Mouse (Mus musculus) embryonic facial prominence, embryonic 12.5 days (tissue): ENCODE measurements around the gene Kntc1. TPM values are rescaled to one million over a fixed set of nuclear protein-coding genes. Genes with fewer than 3 reads are reported as not detected.

Experiments
- ATAC-seq: fragments of 200-750 bp; cut with Nextera tagmentation; 2 replicates; pipeline ENCODE4 v1.8.0; 2017; ENCODE audit not compliant: insufficient number of reproducible peaks, insufficient read depth, low FRiP score, low TSS enrichment
- H3K27ac ChIP-seq: fragments of 300-500 bp; sonication (generic); 2 replicates; pipeline ENCODE4 v1.5.1; 2016; ENCODE audit warnings: mild to moderate bottlenecking
- H3K27me3 ChIP-seq: fragments of 300-500 bp; sonication (generic); 2 replicates; pipeline ENCODE4 v1.6.1; 2016; ENCODE audit warnings: mild to moderate bottlenecking, moderate library complexity
- H3K36me3 ChIP-seq: fragments of 300-500 bp; sonication (generic); 2 replicates; pipeline ENCODE4 v1.6.1; 2016; ENCODE audit warnings: mild to moderate bottlenecking
- H3K4me1 ChIP-seq: fragments of 300-500 bp; sonication (generic); 2 replicates; pipeline ENCODE4 v1.6.1; 2016
- H3K4me2 ChIP-seq: fragments of 300-500 bp; sonication (generic); replicated peaks from 2 replicates; pipeline ENCODE4 v1.6.1; 2016; ENCODE audit warnings: mild to moderate bottlenecking, moderate library complexity
- H3K4me3 ChIP-seq: fragments of 300-500 bp; sonication (generic); 2 replicates; pipeline ENCODE4 v1.5.1; 2016; ENCODE audit warnings: mild to moderate bottlenecking
- H3K9ac ChIP-seq: fragments of 300-500 bp; sonication (generic); 2 replicates; pipeline ENCODE4 v1.6.1; 2016; ENCODE audit warnings: mild to moderate bottlenecking, moderate library complexity
- H3K9me3 ChIP-seq: fragments of 300-500 bp; sonication (generic); 2 replicates; pipeline ENCODE4 v1.6.1; 2016; ENCODE audit warnings: mild to moderate bottlenecking, moderate library complexity
- WGBS: fragments of 180-500 bp; shearing (Covaris S2); methylation state at CpG from one replicate; pipeline ENCODE4 v1.1.7; 2016; 5-methylcytosine and 5-hydroxymethylcytosine counted together
- polyA plus RNA-seq: library from polyadenylated mRNA; unstranded; fragments of >200 nt; fragmentation: Nextera tagmentation; extraction: Ambion mirVana; gene quantifications from 2 replicates; pipeline ENCODE4 v1.2.1, GENCODE M21; 2016

Kntc1 gene
- polyA plus RNA-seq, 1 experiment from 2014 or later, result 40.9 TPM

GRCm38 (mm10) chr5:123816891-123817290 is 67.4 kb downstream of the Kntc1 start:
- no peak for ATAC-seq
- Histone ChIP-seq H3K9ac (no peak overlapping the region), H3K4me3 (no peak overlapping the region), H3K27me3 (no peaks in the 10 kb centered on the region), H3K27ac (no peak overlapping the region), H3K4me1 (no peaks in the 10 kb centered on the region), H3K4me2 (no peak overlapping the region), H3K36me3 (peaks cover 60% of the 10 kb centered on the region), H3K9me3 (no peaks in the 10 kb centered on the region)
- WGBS, result 93% methylated on average over 7 of the region's 7 CpGs

DNA sequence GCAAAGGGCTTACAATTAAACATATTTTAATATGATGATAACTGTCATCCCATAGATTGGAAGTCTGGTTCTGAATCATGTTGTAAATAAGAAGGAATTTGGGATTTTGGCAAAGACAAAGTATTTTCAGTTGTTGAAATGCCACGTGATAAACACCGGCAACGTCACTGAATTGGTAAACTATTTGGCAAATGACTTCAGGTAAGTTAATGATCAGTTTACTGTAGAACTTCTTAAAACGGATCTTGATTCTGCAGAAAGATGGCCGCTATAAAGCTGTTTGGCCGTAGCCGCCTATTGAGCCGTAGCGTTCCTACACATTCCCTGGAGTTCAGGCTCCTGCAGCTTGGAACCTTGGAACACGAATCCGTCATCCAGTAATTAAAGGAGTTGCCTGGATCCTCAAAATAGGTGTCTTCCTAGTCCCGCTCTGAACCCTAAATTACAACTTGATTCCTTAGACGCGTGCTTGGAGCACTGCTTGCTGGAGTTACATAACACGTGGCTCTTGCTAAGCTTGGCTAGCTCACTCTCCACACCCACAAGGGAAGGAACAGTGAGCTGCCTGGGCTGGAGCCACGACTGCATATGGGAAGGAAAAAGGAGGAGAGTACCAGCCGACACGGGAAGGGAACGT is 69.5 kb downstream of the Kntc1 start:
- H3K36me3 ChIP-seq, result peaks cover 47% of the 10 kb centered on the region
- no peaks in the 10 kb centered on the region for H3K4me1 ChIP-seq
- WGBS, result 92% methylated on average over 19 of the region's 19 CpGs
- no peak overlapping the region for H3K27ac ChIP-seq
- no peaks in the 10 kb centered on the region for H3K27me3 ChIP-seq
- no peak overlapping the region for H3K4me2 ChIP-seq
- H3K4me3 ChIP-seq, result no peak overlapping the region
- no peaks in the 10 kb centered on the region for H3K9me3 ChIP-seq
- ATAC-seq, result no peak
- H3K9ac ChIP-seq, result no peak overlapping the region

GRCm38 (mm10) chr5:123820501-123821263 is 71.2 kb downstream of the Kntc1 start:
- Histone ChIP-seq H3K9ac (no peak overlapping the region), H3K4me1 (no peaks in the 10 kb centered on the region), H3K9me3 (no peaks in the 10 kb centered on the region), H3K27me3 (no peaks in the 10 kb centered on the region), H3K36me3 (peaks cover 36% of the 10 kb centered on the region), H3K27ac (no peak overlapping the region), H3K4me2 (no peak overlapping the region), H3K4me3 (no peak overlapping the region)
- no peak for ATAC-seq
- WGBS, result 87% methylated on average over 8 of the region's 9 CpGs

- Histone ChIP-seq H3K27ac (no peak overlapping the region), H3K9me3 (no peaks in the 10 kb centered on the region), H3K4me2 (no peak overlapping the region), H3K4me3 (no peak overlapping the region), H3K4me1 (no peaks in the 10 kb centered on the region), H3K27me3 (no peaks in the 10 kb centered on the region), H3K9ac (no peak overlapping the region), H3K36me3 (peaks cover 34% of the 10 kb centered on the region)
- ATAC-seq, result no peak
- WGBS, result 89% methylated on average over 3 of the region's 3 CpGs
Observed at GRCm38 (mm10) chr5:123821264-123821571, 71.7 kb downstream of the Kntc1 start.

DNA sequence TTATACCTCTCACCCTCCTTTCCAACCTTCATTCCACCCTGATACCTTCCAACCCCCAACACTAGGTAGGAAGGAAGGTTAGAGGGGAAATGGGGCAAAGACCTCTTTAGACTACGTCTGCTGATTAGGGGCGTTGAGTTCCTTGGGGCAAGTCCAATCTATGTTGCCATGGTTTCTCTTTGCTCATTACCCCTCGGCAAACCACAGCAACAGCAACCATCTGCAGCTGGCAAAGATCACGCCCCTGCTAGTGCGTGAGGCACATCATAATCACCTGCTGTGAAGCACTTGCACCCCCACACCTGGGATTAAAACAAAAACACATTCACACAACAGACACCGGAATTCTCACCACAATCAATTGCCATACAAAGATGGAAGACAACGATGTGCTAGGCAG is 73.2 kb downstream of the Kntc1 start:
- Histone ChIP-seq H3K4me2 (no peak overlapping the region), H3K9ac (no peak overlapping the region), H3K27me3 (no peaks in the 10 kb centered on the region), H3K9me3 (no peaks in the 10 kb centered on the region), H3K36me3 (peaks cover 21% of the 10 kb centered on the region), H3K4me1 (no peaks in the 10 kb centered on the region), H3K27ac (no peak overlapping the region), H3K4me3 (no peak overlapping the region)
- WGBS, result 77% methylated on average over 7 of the region's 7 CpGs
- no peak for ATAC-seq

- Histone ChIP-seq H3K27me3 (no peaks in the 10 kb centered on the region), H3K9me3 (no peaks in the 10 kb centered on the region), H3K4me3 (no peak overlapping the region), H3K9ac (no peak overlapping the region), H3K4me2 (no peak overlapping the region), H3K27ac (peak overlapping the region; percentile 61; the same call in 1 of the 2 replicates), H3K36me3 (no peaks in the 10 kb centered on the region), H3K4me1 (peaks cover 5% of the 10 kb centered on the region; the same call in 1 of the 2 replicates)
- 42% methylated on average over 6 of the region's 6 CpGs for WGBS
- ATAC-seq, result 0 out of 2 replicates have a peak, but pooled peaks have one; percentile 50
Observed at GRCm38 (mm10) chr5:123827659-123828091, 78.2 kb downstream of the Kntc1 start.

DNA sequence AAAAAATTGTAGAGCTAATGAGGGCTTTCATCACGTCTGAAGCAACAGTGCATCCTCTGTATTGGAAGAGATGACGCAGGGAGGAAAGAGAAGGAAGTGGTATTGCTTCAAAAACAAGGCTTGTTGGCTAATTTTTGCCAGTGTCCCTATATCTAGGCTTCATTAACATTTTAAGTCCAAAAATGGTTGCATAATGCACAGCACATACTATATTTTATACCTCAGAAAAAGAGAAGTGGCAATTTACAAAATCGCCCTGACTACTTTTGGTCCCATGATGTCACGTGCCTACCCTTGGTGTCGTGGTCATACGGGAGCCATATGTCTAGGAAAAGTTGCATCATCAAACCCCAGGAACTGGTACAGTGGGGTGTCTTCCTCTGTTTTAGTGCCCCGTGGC is 82.8 kb downstream of the Kntc1 start:
- Histone ChIP-seq H3K27me3 (no peaks in the 10 kb centered on the region), H3K4me1 (peaks cover 5% of the 10 kb centered on the region; the same call in 1 of the 2 replicates), H3K4me2 (no peak overlapping the region), H3K27ac (no peak overlapping the region), H3K4me3 (no peak overlapping the region), H3K9me3 (no peaks in the 10 kb centered on the region), H3K9ac (no peak overlapping the region), H3K36me3 (no peaks in the 10 kb centered on the region)
- 85% methylated on average over 7 of the region's 7 CpGs for WGBS
- no peak for ATAC-seq

DNA sequence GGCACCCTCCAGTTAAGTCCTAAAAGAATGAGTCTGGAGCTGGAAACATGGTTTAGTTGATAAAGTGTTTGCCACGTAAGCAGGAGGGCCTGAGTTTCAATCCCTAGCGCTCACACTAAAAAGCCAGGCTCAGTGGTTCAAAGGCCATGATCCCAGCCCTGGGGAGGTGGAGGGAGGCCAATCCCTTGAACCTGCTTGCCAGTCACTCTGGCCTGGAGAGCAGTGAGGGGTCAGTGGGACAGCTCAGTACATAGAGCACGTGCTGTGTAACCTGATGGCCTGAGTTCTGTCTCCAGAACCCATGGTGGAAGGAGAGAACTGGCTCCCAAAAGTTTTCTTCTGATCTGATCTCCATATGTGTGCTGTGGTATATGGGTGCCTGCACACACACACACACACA is 85.3 kb downstream of the Kntc1 start:
- Histone ChIP-seq H3K4me1 (no peaks in the 10 kb centered on the region), H3K9me3 (no peaks in the 10 kb centered on the region), H3K4me3 (no peak overlapping the region), H3K4me2 (no peak overlapping the region), H3K9ac (no peak overlapping the region), H3K27me3 (no peaks in the 10 kb centered on the region), H3K27ac (no peak overlapping the region), H3K36me3 (no peaks in the 10 kb centered on the region)
- no peak for ATAC-seq
- WGBS, result 73% methylated on average over 3 of the region's 3 CpGs

DNA sequence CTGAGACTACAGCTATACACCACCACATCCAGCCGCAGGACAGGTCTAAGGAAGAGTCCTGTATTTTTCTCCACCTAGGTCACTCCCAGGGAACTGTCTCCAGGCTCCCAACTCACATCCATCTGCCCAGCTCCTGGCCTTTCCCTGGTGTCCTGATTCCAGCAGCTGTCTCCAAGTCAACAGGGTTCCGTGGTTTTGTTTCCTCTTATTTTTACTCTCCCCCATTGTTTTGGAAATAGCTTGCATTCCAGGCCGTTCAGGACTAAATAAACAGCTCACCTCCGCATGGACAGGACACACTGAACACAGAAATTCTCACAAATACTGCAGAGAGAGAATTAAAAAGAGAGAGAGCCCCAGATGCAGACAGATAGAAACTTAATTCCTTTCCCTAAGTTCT is 87.9 kb downstream of the Kntc1 start:
- Histone ChIP-seq H3K4me2 (no peak overlapping the region), H3K4me3 (no peak overlapping the region), H3K4me1 (no peaks in the 10 kb centered on the region), H3K27ac (no peak overlapping the region), H3K9me3 (no peaks in the 10 kb centered on the region), H3K27me3 (no peaks in the 10 kb centered on the region), H3K9ac (no peak overlapping the region), H3K36me3 (no peaks in the 10 kb centered on the region)
- no peak for ATAC-seq
- WGBS, result 51% methylated on average over 4 of the region's 4 CpGs

DNA sequence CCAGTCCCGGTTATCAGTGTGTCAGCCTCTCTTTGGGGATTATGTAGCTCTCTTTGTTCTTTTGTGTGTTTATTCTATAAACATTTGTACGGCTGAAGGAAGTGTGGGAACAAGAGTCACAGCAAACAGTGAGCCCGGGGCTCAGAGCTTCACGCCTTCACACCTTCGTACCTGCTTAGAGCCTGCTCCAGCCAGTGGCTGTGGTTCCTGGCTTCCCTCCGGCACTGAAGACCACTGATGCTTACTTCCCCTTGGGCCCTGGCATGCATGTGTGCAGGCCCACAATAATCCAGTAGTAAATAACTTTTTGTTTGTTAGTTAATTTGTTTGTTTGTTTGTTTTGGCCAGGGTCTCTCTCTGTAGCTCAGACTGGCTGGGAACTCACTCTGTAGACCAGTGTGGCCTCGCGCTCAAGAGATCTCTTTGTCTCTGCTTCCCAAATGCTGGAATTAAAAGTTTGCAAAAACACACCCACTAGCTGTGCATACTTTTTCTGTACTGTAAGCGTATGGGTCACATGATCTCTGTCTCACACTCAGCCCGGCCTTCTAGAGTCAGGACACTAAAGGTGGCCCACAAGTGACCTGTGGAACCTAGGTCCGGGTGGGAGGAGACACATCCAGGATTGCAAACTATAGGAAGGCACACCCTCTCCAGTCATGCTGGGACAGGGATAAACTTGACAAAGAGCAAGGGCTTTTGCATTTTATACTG is 92.9 kb downstream of the Kntc1 start:
- Histone ChIP-seq H3K27ac (no peak overlapping the region), H3K9me3 (no peaks in the 10 kb centered on the region), H3K9ac (no peak overlapping the region), H3K4me3 (no peak overlapping the region), H3K4me1 (no peaks in the 10 kb centered on the region), H3K4me2 (no peak overlapping the region), H3K36me3 (no peaks in the 10 kb centered on the region), H3K27me3 (no peaks in the 10 kb centered on the region)
- WGBS, result 68% methylated on average over 11 of the region's 11 CpGs
- no peak for ATAC-seq

DNA sequence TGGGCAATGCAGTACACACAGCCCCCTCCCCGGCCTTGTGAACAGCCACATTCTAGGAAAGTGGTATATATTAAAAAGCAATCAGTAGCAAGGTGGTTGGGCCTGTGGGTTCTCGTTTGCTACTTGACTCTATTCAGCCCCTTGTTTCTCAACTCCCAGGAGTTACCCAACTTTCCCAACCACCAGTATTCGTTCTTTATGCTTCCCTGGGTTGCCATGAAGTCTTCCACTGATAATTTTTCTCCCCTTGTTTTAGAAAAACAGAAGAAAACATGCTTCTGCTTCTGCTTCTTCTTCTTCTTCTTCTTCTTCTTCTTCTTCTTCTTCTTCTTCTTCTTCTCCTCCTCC is 93.4 kb downstream of the Kntc1 start:
- Histone ChIP-seq H3K27ac (no peak overlapping the region), H3K36me3 (no peaks in the 10 kb centered on the region), H3K4me2 (no peak overlapping the region), H3K27me3 (no peaks in the 10 kb centered on the region), H3K4me1 (no peaks in the 10 kb centered on the region), H3K9me3 (no peaks in the 10 kb centered on the region), H3K4me3 (no peak overlapping the region), H3K9ac (no peak overlapping the region)
- no peak for ATAC-seq
- WGBS, result 82% methylated on average over 3 of the region's 3 CpGs

DNA sequence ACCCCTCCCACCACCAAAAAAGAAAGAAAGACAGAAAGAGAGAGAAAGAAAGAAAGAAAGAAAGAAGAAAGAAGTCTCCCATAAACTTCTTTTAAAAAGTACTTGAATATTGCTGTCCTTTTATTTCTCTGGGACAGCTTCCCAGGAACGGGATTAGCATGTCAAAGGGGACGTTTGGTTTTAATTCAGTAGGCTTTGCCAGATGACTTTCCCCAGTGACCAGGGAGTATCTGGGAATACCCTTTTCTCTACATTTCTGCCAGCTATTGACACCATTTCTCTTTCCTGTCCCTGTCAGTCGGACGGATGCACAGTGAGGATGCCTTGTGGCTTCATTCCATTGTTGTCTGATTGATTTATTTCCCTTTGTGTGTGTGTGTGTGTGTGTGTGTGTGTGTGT is 94.3 kb downstream of the Kntc1 start:
- H3K4me2 ChIP-seq, result no peak overlapping the region
- H3K36me3 ChIP-seq, result no peaks in the 10 kb centered on the region
- no peak for ATAC-seq
- H3K4me3 ChIP-seq, result no peak overlapping the region
- 48% methylated on average over 4 of the region's 4 CpGs for WGBS
- H3K27ac ChIP-seq, result no peak overlapping the region
- H3K9ac ChIP-seq, result no peak overlapping the region
- H3K4me1 ChIP-seq, result no peaks in the 10 kb centered on the region
- H3K9me3 ChIP-seq, result no peaks in the 10 kb centered on the region
- no peaks in the 10 kb centered on the region for H3K27me3 ChIP-seq
